Mouse (Mus musculus) embryonic facial prominence, embryonic 12.5 days (tissue): ENCODE results near the gene Ager. TPM values are rescaled to one million over a fixed set of nuclear protein-coding genes. Genes with fewer than 3 reads are reported as not detected.

Source experiments
- ATAC-seq: fragments of 200-750 bp; cut with Nextera tagmentation; 2 replicates; pipeline ENCODE4 v1.8.0; 2017; ENCODE audit not compliant: insufficient number of reproducible peaks, insufficient read depth, low FRiP score, low TSS enrichment
- H3K27ac ChIP-seq: fragments of 300-500 bp; sonication (generic); 2 replicates; pipeline ENCODE4 v1.5.1; 2016; ENCODE audit warnings: mild to moderate bottlenecking
- H3K27me3 ChIP-seq: fragments of 300-500 bp; sonication (generic); 2 replicates; pipeline ENCODE4 v1.6.1; 2016; ENCODE audit warnings: mild to moderate bottlenecking, moderate library complexity
- H3K36me3 ChIP-seq: fragments of 300-500 bp; sonication (generic); 2 replicates; pipeline ENCODE4 v1.6.1; 2016; ENCODE audit warnings: mild to moderate bottlenecking
- H3K4me1 ChIP-seq: fragments of 300-500 bp; sonication (generic); 2 replicates; pipeline ENCODE4 v1.6.1; 2016
- H3K4me2 ChIP-seq: fragments of 300-500 bp; sonication (generic); replicated peaks from 2 replicates; pipeline ENCODE4 v1.6.1; 2016; ENCODE audit warnings: mild to moderate bottlenecking, moderate library complexity
- H3K4me3 ChIP-seq: fragments of 300-500 bp; sonication (generic); 2 replicates; pipeline ENCODE4 v1.5.1; 2016; ENCODE audit warnings: mild to moderate bottlenecking
- H3K9ac ChIP-seq: fragments of 300-500 bp; sonication (generic); 2 replicates; pipeline ENCODE4 v1.6.1; 2016; ENCODE audit warnings: mild to moderate bottlenecking, moderate library complexity
- H3K9me3 ChIP-seq: fragments of 300-500 bp; sonication (generic); 2 replicates; pipeline ENCODE4 v1.6.1; 2016; ENCODE audit warnings: mild to moderate bottlenecking, moderate library complexity
- WGBS: fragments of 180-500 bp; shearing (Covaris S2); methylation state at CpG from one replicate; pipeline ENCODE4 v1.1.7; 2016; 5-methylcytosine and 5-hydroxymethylcytosine counted together
- polyA plus RNA-seq: library from polyadenylated mRNA; unstranded; fragments of >200 nt; fragmentation: Nextera tagmentation; extraction: Ambion mirVana; gene quantifications from 2 replicates; pipeline ENCODE4 v1.2.1, GENCODE M21; 2016

The Ager gene
- polyA plus RNA-seq, 1 experiment from 2014 or later, result 3.1 TPM

- no peak for ATAC-seq
- Histone ChIP-seq H3K27me3 (no peaks in the 10 kb centered on the region), H3K4me2 (no peak overlapping the region), H3K27ac (no peak overlapping the region), H3K9me3 (no peaks in the 10 kb centered on the region), H3K36me3 (peaks cover 35% of the 10 kb centered on the region), H3K4me3 (no peak overlapping the region), H3K9ac (no peak overlapping the region), H3K4me1 (peaks cover 30% of the 10 kb centered on the region)
- 89% methylated on average over 7 of the region's 7 CpGs for WGBS
These were observed 10.3 kb downstream of the Ager start for GRCm38 (mm10) chr17:34607997-34608396.

- no peak for ATAC-seq
- peaks cover 53% of the 10 kb centered on the region for H3K36me3 ChIP-seq
- no peak overlapping the region for H3K4me2 ChIP-seq
- no peak overlapping the region for H3K9ac ChIP-seq
- 91% methylated on average over 8 of the region's 8 CpGs for WGBS
- no peak overlapping the region for H3K4me3 ChIP-seq
- peaks cover 19% of the 10 kb centered on the region for H3K4me1 ChIP-seq
- H3K27me3 ChIP-seq, result no peaks in the 10 kb centered on the region
- no peak overlapping the region for H3K27ac ChIP-seq
- no peaks in the 10 kb centered on the region for H3K9me3 ChIP-seq
These were observed 13.4 kb downstream of the Ager start for GRCm38 (mm10) chr17:34611050-34611449.

- H3K9me3 ChIP-seq, result no peaks in the 10 kb centered on the region
- no peak for ATAC-seq
- peaks cover 64% of the 10 kb centered on the region for H3K36me3 ChIP-seq
These were observed 15.5 kb downstream of the Ager start for GRCm38 (mm10) chr17:34613054-34613645.

GRCm38 (mm10) chr17:34613830-34614229 lies 16.2 kb downstream of the Ager start:
- H3K9ac ChIP-seq, result no peak overlapping the region

More at GRCm38 (mm10) chr17:34613054-34613645, 15.5 kb downstream of the Ager start:
- H3K9ac ChIP-seq, result no peak overlapping the region
- peaks cover 5% of the 10 kb centered on the region; the same call in 1 of the 2 replicates for H3K4me1 ChIP-seq
- H3K4me3 ChIP-seq, result no peak overlapping the region
- no peak overlapping the region for H3K27ac ChIP-seq
- no peaks in the 10 kb centered on the region for H3K27me3 ChIP-seq
- H3K4me2 ChIP-seq, result no peak overlapping the region
- WGBS, result 86% methylated on average over 11 of the region's 11 CpGs

GRCm38 (mm10) chr17:34615871-34616270 lies 18.2 kb downstream of the Ager start, which contains the start of gene Egfl8:
Gene Egfl8, minus strand, starts transcription at chr17:34615971.
- no peak within 1 kb of the TSS; the same call in 1 of the 2 replicates for H3K27ac ChIP-seq
- H3K36me3 ChIP-seq, result peaks cover 62% of the 10 kb centered on the region
- no peaks in the 10 kb centered on the region for H3K27me3 ChIP-seq
- WGBS, result 44% methylated on average over 6 of the region's 6 CpGs
- H3K9me3 ChIP-seq, result no peaks in the 10 kb centered on the region
- no peak within 1 kb of the TSS for H3K9ac ChIP-seq
- H3K4me1 ChIP-seq, result no peaks in the 10 kb centered on the region
- no peak for ATAC-seq
- H3K4me2 ChIP-seq, result no peak within 1 kb of the TSS
- no peak within 1 kb of the TSS for H3K4me3 ChIP-seq

More at GRCm38 (mm10) chr17:34613830-34614229, 16.2 kb downstream of the Ager start:
- ATAC-seq, result no peak
- no peaks in the 10 kb centered on the region for H3K4me1 ChIP-seq
- no peak overlapping the region; the same call in 1 of the 2 replicates for H3K4me2 ChIP-seq
- no peaks in the 10 kb centered on the region for H3K9me3 ChIP-seq
- no peaks in the 10 kb centered on the region for H3K27me3 ChIP-seq
- WGBS, result 93% methylated on average over 10 of the region's 10 CpGs
- no peak overlapping the region for H3K4me3 ChIP-seq
- H3K36me3 ChIP-seq, result peaks cover 62% of the 10 kb centered on the region
- no peak overlapping the region for H3K27ac ChIP-seq

GRCm38 (mm10) chr17:34618999-34619398 lies 21.3 kb downstream of the Ager start:
- peaks cover 54% of the 10 kb centered on the region for H3K36me3 ChIP-seq
- no peaks in the 10 kb centered on the region for H3K27me3 ChIP-seq
- H3K4me2 ChIP-seq, result no peak overlapping the region
- no peaks in the 10 kb centered on the region for H3K9me3 ChIP-seq
- WGBS, result 16% methylated on average over 6 of the region's 6 CpGs
- ATAC-seq, result no peak
- no peak overlapping the region for H3K4me3 ChIP-seq
- H3K9ac ChIP-seq, result no peak overlapping the region
- no peak overlapping the region for H3K27ac ChIP-seq
- H3K4me1 ChIP-seq, result no peaks in the 10 kb centered on the region

- Histone ChIP-seq H3K27me3 (no peaks in the 10 kb centered on the region), H3K4me1 (peaks cover under 1% of the 10 kb centered on the region; the same call in 1 of the 2 replicates), H3K36me3 (peaks cover 48% of the 10 kb centered on the region), H3K9me3 (no peaks in the 10 kb centered on the region), H3K4me2 (no peak overlapping the region), H3K27ac (no peak overlapping the region), H3K4me3 (no peak overlapping the region), H3K9ac (no peak overlapping the region)
- no peak for ATAC-seq
- WGBS, result 92% methylated on average over 8 of the region's 8 CpGs
These were observed 23.3 kb downstream of the Ager start for GRCm38 (mm10) chr17:34621006-34621405.

- peaks cover 10% of the 10 kb centered on the region; the same call in 1 of the 2 replicates for H3K4me1 ChIP-seq
- no peak for ATAC-seq
- H3K9ac ChIP-seq, result no peak overlapping the region
- H3K27me3 ChIP-seq, result no peaks in the 10 kb centered on the region
- H3K4me2 ChIP-seq, result no peak overlapping the region
- H3K9me3 ChIP-seq, result no peaks in the 10 kb centered on the region
- H3K27ac ChIP-seq, result no peak overlapping the region
- 83% methylated on average over 9 of the region's 9 CpGs for WGBS
- H3K36me3 ChIP-seq, result peaks cover 32% of the 10 kb centered on the region
- no peak overlapping the region for H3K4me3 ChIP-seq
These were observed 25.5 kb downstream of the Ager start for GRCm38 (mm10) chr17:34623161-34623560.

- WGBS, result 94% methylated on average over 3 of the region's 3 CpGs
- no peak for ATAC-seq
- no peak overlapping the region for H3K4me2 ChIP-seq
These were observed 27.3 kb downstream of the Ager start for GRCm38 (mm10) chr17:34624981-34625380.

GRCm38 (mm10) chr17:34626062-34626772 lies 28.6 kb downstream of the Ager start:
- H3K4me3 ChIP-seq, result peak overlapping the region; percentile 68
- peak overlapping the region; percentile 78 for H3K4me2 ChIP-seq
- no peak for ATAC-seq
- peaks cover 23% of the 10 kb centered on the region for H3K36me3 ChIP-seq
- peaks cover 40% of the 10 kb centered on the region for H3K4me1 ChIP-seq
- 50% methylated on average over 16 of the region's 16 CpGs for WGBS
- peak overlapping the region; percentile 89; the same call in 1 of the 2 replicates for H3K27ac ChIP-seq
- H3K9ac ChIP-seq, result peak overlapping the region; percentile 60
- peaks cover 19% of the 10 kb centered on the region for H3K27me3 ChIP-seq
- no peaks in the 10 kb centered on the region for H3K9me3 ChIP-seq

More at GRCm38 (mm10) chr17:34624981-34625380, 27.3 kb downstream of the Ager start:
- peaks cover 7% of the 10 kb centered on the region for H3K27me3 ChIP-seq
- H3K9ac ChIP-seq, result no peak overlapping the region
- H3K4me1 ChIP-seq, result peaks cover 28% of the 10 kb centered on the region
- H3K4me3 ChIP-seq, result no peak overlapping the region
- H3K9me3 ChIP-seq, result no peaks in the 10 kb centered on the region
- peaks cover 28% of the 10 kb centered on the region for H3K36me3 ChIP-seq
- no peak overlapping the region for H3K27ac ChIP-seq

- Histone ChIP-seq H3K27ac (peak overlapping the region; percentile 89), H3K36me3 (peaks cover 23% of the 10 kb centered on the region), H3K4me3 (peak overlapping the region; percentile 68), H3K4me1 (peaks cover 44% of the 10 kb centered on the region), H3K9ac (peak overlapping the region; percentile 60), H3K4me2 (peak overlapping the region; percentile 78), H3K9me3 (no peaks in the 10 kb centered on the region), H3K27me3 (peaks cover 24% of the 10 kb centered on the region)
- ATAC-seq, result peak; percentile 8
- under 1% methylated on average over 18 of the region's 18 CpGs for WGBS
These were observed 29.1 kb downstream of the Ager start for GRCm38 (mm10) chr17:34626773-34627092.
